Mouse (Mus musculus): ENCODE measurements around the gene Lrrc58.

DNA sequence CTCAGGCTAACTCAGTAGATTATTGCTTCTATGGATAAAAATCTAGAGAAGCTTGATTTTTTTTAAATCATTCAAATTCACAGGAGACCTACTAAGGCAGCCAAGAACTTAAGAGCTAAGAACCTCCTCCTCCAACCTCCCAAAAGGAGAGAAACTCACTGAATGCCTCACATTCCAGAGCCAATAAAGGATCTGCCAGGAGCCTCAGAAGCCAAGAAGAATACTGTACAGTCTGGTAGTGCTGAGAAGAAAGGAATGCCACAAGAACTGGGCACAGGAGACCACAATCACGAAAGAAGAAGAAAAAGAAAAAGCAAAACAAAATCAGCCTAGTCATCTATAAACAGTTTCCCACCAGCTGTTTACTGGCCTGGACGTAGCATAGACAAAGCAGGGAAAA is 60.8 kb downstream of the Lrrc58 start:
- TF ChIP-seq CTCF (IDR thresholded peaks at IDR 0.05; ENCODE audit: borderline replicate concordance, extremely low read depth, insufficient read depth, insufficient read length): no peak
- TF ChIP-seq POLR2A (IDR thresholded peaks at IDR 0.05; ENCODE audit: borderline replicate concordance, extremely low read depth, insufficient read depth, insufficient read length, poor library complexity, severe bottlenecking): no peak

All from brain, embryonic 14.5 days (tissue).